Mouse (Mus musculus) mature B cell (primary cell): Measurements from ENCODE around the gene Klhl33.

Experiments
- in situ Hi-C: fragments of 300-500 bp; cut with MboI; formaldehyde crosslinking; loops from 2 replicates; pipeline ENCODE4 v1.14.3; 2019

The Klhl33 gene

DNA sequence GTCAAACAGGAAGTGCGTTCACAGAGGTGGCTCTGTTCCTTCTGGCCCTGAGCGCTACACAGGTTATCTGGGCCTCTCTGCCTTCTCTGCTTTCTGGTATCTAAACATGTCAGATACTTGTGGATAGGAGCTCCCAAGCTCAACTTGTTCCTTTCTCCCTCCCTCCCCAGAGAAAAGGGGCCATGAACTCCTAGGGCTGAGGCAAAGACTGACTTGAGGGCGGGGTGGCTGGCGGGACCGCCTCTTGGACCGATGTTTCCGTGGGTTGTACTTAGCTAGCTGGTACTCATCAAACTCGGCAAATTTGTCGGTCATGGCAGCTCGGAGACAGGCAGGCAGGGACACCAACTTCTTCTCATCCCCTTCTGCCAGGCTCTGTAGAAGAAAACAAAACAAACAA lies 34.7 kb downstream of the Klhl33 start:
- in situ Hi-C loops = no loop called here

DNA sequence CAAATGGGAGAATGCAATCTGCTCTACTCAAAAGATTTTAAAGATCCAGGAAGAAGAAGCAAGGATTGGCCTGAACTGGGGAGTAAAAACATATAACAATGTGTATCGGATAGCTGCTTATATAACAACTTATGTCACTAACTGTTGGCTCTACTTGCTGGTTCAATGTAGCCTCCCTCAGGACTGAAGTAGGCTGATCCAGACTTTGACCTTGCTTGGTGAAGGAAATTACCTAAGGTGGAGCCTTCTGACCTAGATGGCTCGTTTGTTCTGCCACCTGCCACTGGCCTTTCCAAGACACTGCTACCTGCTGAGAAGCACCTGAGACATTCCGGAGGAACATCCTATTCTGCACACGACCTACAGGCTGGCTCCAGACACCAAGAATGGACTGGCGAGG lies 41.5 kb downstream of the Klhl33 start:
- in situ Hi-C loops = no loop called here
